Comparison of ENCODE assay signal across 19 mouse cellular contexts in the genomic region with DNA sequence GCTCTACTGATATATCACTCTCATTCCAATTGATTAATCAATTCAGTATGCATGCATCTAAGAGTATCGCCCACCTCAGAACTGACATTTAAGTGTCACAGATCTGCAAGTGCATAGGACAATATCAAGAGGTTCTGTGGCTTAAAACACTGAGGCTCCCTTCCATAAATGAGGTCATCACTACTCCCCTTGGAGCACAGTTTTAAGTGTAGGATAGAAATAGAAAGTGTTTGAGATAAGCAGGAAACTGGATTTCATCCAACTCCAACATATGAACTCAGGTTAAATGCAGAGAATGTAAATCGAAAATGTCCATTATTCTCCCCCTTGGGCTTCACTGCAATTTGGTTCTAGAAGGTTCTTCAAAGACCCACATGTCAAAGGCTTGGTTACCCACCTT. TPM values are rescaled to one million over a fixed set of nuclear protein-coding genes. Genes with fewer than 3 reads are reported as not detected.
"Had no signal": no experiment of that assay in that cellular context is flagged by ENCODE, and none has a peak within 500 bp of the region (broad histone marks: within the 10 kb centered on the region; RNA-seq: fewer than 3 reads in every experiment).

No protein-coding gene starts in this region.

- DNase-seq: kidney, postnatal 10 days; kidney, postnatal 4 days; liver; liver, embryonic 13.5 days; liver, postnatal 0 days; lung, postnatal 36 days; right cerebral cortex, postnatal 4 days; spleen, adult 18-20 months; thymus, adult 18-20 months; thymus, postnatal 25 days had no signal

- ATAC-seq: liver, postnatal 0 days; midbrain, embryonic 15.5 days had no signal

- H3K27me3 ChIP-seq: limb, embryonic 12.5 days; liver, embryonic 13.5 days; midbrain, embryonic 15.5 days; neural tube, embryonic 12.5 days had no signal

- H3K4me1 ChIP-seq: limb, embryonic 12.5 days; liver, embryonic 13.5 days; neural tube, embryonic 12.5 days had no signal

- H3K9me3 ChIP-seq: limb, embryonic 12.5 days; liver, embryonic 13.5 days; midbrain, embryonic 15.5 days; neural tube, embryonic 12.5 days had no signal

- H3K4me3 ChIP-seq: layer of hippocampus, adult 2 months; limb, embryonic 12.5 days; liver, embryonic 13.5 days; midbrain, embryonic 15.5 days; neural tube, embryonic 12.5 days had no signal

- H3K9ac ChIP-seq: limb, embryonic 12.5 days; liver, embryonic 13.5 days; liver, postnatal 0 days; midbrain, embryonic 15.5 days; neural tube, embryonic 12.5 days had no signal

- H3K27ac ChIP-seq: layer of hippocampus, adult 2 months; limb, embryonic 12.5 days; liver, embryonic 13.5 days; midbrain, embryonic 15.5 days; neural tube, embryonic 12.5 days had no signal

- H3K4me2 ChIP-seq: limb, embryonic 12.5 days; liver, embryonic 13.5 days; midbrain, embryonic 15.5 days; neural tube, embryonic 12.5 days had no signal

- H3K36me3 ChIP-seq: midbrain, embryonic 15.5 days; neural tube, embryonic 12.5 days had no signal

RNA-seq across cellular contexts. Expression of gene Gm10097, which starts 10.1 kb away (rescaled TPM):
- total RNA-seq: layer of hippocampus, adult 2 months; layer of hippocampus, postnatal 10 days; left cerebral cortex, postnatal 36 days; monocyte, adult 5-6 weeks; neutrophil, adult 5-6 weeks had no signal
- polyA plus RNA-seq: liver, embryonic 13.5 days; urinary bladder, adult 2 months had no signal
